Mouse (Mus musculus): ENCODE results near the gene Mrm2. TPM values are rescaled to one million over a fixed set of nuclear protein-coding genes. Genes with fewer than 3 reads are reported as not detected.
A peak's percentile ranks its signal among the peaks of the same experiment; 100 is the strongest.

The Mrm2 gene
- 18.6 and 23.5 TPM in 2 replicates for polyA plus RNA-seq (2015; fragmentation: Nextera tagmentation; extraction: Ambion mirVana)

- ATAC-seq, result peak; percentile 77
- H3K4me3 ChIP-seq (replicated peaks), result peak within 1 kb of the TSS; percentile 69
- peak within 1 kb of the TSS; percentile 75 for H3K9ac ChIP-seq (replicated peaks)
- peak within 1 kb of the TSS; percentile 86 for H3K4me2 ChIP-seq (replicated peaks)
- H3K36me3 ChIP-seq, result peaks cover 26% of the 10 kb centered on the region
- WGBS, result under 1% methylated on average over 39 of the region's 39 CpGs
- H3K9me3 ChIP-seq, result no peaks in the 10 kb centered on the region
- peaks cover 15% of the 10 kb centered on the region for H3K4me1 ChIP-seq (replicated peaks)
- H3K27ac ChIP-seq, result peak within 1 kb of the TSS; percentile 75
- H3K27me3 ChIP-seq, result no peaks in the 10 kb centered on the region
Measured at GRCm38 (mm10) chr5:140331615-140332512, at the start of gene Mrm2. TSS of gene Mrm2 (minus strand) at chr5:140331898.

DNA sequence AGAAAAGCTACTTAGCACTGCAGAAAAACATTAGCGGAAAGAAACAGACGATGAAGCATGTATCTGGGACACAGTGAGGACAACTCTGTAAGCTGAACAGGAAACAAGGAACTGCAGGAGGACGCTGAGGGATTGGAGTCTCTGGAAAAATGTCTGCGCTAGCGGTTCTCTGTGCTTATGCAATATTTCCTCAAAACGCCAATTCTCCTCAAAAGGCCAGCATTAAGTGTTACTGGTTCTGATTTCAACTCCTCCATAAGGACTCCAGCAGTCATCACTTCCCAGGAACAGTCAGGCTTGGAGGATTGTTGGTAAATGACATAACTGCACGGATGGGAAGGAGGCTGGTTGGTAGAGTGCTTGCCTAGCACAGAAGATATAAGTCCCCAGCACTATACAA is 49.5 kb upstream of the Mrm2 start:
- H3K9ac ChIP-seq (replicated peaks), result no peak overlapping the region
- H3K36me3 ChIP-seq, result no peaks in the 10 kb centered on the region
- no peak overlapping the region for H3K4me3 ChIP-seq (replicated peaks)
- H3K4me1 ChIP-seq (replicated peaks), result peaks cover 5% of the 10 kb centered on the region; the same call in 1 of the 2 replicates
- H3K27ac ChIP-seq, result no peak overlapping the region
- H3K4me2 ChIP-seq (replicated peaks), result no peak overlapping the region
- ATAC-seq, result no peak
- H3K27me3 ChIP-seq, result no peaks in the 10 kb centered on the region
- no peaks in the 10 kb centered on the region for H3K9me3 ChIP-seq
- 92% methylated on average over 7 of the region's 7 CpGs for WGBS

DNA sequence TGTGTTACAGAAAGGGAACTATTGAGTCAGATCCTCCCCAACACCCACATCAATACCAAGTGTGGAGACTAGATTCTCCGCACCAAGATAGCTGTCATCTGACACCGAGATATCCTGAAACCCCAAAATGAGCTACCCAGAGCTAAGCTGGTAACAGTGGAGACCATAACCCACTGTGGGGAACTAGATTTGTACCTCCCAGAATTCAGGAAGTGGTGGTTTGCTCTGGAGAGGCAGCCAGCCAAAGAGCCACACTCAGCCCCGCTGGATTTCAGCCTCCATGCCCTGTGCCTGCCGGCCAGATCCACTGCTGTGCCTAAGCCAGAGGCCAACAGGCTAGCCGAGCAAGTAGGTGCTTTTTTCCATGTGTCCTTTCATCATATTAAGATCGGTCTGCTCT is 47.6 kb upstream of the Mrm2 start:
- Histone ChIP-seq H3K4me3 (replicated peaks) (no peak overlapping the region), H3K9ac (replicated peaks) (no peak overlapping the region), H3K4me1 (replicated peaks) (peaks cover 8% of the 10 kb centered on the region; the same call in 1 of the 2 replicates), H3K9me3 (no peaks in the 10 kb centered on the region), H3K27ac (no peak overlapping the region), H3K4me2 (replicated peaks) (no peak overlapping the region), H3K27me3 (no peaks in the 10 kb centered on the region), H3K36me3 (no peaks in the 10 kb centered on the region)
- 79% methylated on average over 6 of the region's 6 CpGs for WGBS
- no peak for ATAC-seq

DNA sequence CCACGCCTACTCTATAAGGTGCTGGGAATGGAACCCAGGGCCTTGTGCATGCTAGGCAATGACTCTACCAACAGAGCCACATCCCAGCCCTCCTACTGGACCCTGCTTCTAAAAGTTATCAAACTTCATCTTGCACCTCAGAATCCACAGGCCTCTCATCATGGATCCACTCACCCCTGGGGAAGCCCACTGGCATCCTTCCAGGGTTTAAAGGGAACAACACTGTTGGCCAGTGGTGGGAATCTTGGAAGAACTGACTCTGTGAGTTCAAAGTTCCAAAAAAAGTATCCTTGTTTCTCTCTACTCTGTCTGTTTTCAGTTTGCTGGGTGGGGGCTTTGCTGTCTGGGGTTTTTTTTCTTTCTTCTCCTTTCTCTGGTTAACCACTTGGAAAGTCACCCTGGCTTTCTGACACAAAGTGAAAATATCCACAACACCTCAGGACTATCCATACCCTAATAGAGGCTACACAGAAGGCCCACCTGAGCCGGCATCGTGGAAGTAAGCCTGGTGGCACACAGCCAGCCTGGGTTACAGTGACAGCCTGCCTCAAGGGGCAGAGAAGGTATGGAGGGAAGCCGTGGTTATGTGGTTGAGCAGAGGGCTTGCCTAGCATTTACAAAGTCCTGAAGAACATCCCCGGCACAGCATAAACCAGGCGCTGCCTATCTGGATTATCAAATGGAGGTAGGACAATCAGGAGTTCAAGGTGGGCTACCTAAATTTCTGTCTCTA is 46.6 kb upstream of the Mrm2 start:
- no peaks in the 10 kb centered on the region for H3K9me3 ChIP-seq

DNA sequence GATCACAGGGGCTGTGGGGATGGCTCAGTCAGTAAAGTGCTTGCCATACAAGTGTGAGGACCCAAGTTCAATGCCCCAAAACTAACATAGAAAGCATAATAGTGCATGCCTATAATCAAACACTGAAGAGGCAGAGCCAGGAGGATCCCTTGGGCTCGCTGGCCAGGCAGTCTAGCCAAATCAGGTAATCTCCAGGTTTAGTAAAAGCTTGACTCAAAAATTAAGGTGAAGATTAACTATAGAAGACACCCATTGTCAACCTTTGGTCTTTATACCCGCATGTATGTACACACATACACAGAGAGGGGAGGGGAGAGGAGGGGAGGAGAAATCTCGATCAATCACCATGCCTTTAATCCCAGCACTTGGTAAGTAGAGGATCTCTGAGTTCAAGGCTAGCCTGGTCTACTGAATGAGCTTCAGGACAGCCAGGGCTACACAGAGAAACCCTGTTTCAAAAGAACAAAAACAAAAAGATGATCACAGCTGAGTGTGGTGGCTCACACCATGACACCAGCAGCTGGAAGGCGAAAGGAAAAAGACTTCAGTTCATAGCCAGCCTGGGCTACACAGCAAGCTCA is 43.6 kb upstream of the Mrm2 start:
- WGBS, result 84% methylated on average over 4 of the region's 4 CpGs
- Histone ChIP-seq H3K27me3 (no peaks in the 10 kb centered on the region), H3K9ac (replicated peaks) (no peak overlapping the region), H3K27ac (no peak overlapping the region), H3K4me1 (replicated peaks) (peaks cover 4% of the 10 kb centered on the region; the same call in 1 of the 2 replicates), H3K4me2 (replicated peaks) (no peak overlapping the region), H3K36me3 (no peaks in the 10 kb centered on the region), H3K4me3 (replicated peaks) (no peak overlapping the region), H3K9me3 (no peaks in the 10 kb centered on the region)
- ATAC-seq, result no peak

More for the DNA sequence above, 46.6 kb upstream of the Mrm2 start:
- no peak overlapping the region for H3K27ac ChIP-seq
- H3K27me3 ChIP-seq, result no peaks in the 10 kb centered on the region
- no peak overlapping the region for H3K4me3 ChIP-seq (replicated peaks)
- no peaks in the 10 kb centered on the region for H3K36me3 ChIP-seq
- H3K9ac ChIP-seq (replicated peaks), result no peak overlapping the region
- WGBS, result 93% methylated on average over 6 of the region's 6 CpGs
- no peak for ATAC-seq
- H3K4me2 ChIP-seq (replicated peaks), result no peak overlapping the region
- peaks cover 4% of the 10 kb centered on the region; the same call in 1 of the 2 replicates for H3K4me1 ChIP-seq (replicated peaks)

GRCm38 (mm10) chr5:140374226-140374625 is 42.5 kb upstream of the Mrm2 start:
- Histone ChIP-seq H3K4me1 (replicated peaks) (peaks cover 4% of the 10 kb centered on the region; the same call in 1 of the 2 replicates), H3K4me2 (replicated peaks) (no peak overlapping the region), H3K27ac (no peak overlapping the region), H3K36me3 (no peaks in the 10 kb centered on the region), H3K9me3 (no peaks in the 10 kb centered on the region), H3K27me3 (no peaks in the 10 kb centered on the region), H3K9ac (replicated peaks) (no peak overlapping the region), H3K4me3 (replicated peaks) (no peak overlapping the region)
- whole genome bisulfite sequencing, result 55% methylated on average over 3 of the region's 3 CpGs
- ATAC-seq, result no peak

GRCm38 (mm10) chr5:140373711-140374110 is 42.0 kb upstream of the Mrm2 start:
- Histone ChIP-seq H3K27ac (no peak overlapping the region), H3K36me3 (no peaks in the 10 kb centered on the region), H3K9ac (replicated peaks) (no peak overlapping the region), H3K4me1 (replicated peaks) (peaks cover 4% of the 10 kb centered on the region; the same call in 1 of the 2 replicates), H3K4me3 (replicated peaks) (no peak overlapping the region), H3K9me3 (no peaks in the 10 kb centered on the region), H3K4me2 (replicated peaks) (no peak overlapping the region), H3K27me3 (no peaks in the 10 kb centered on the region)
- no peak for ATAC-seq
- whole genome bisulfite sequencing, result 84% methylated on average over 2 of the region's 2 CpGs

DNA sequence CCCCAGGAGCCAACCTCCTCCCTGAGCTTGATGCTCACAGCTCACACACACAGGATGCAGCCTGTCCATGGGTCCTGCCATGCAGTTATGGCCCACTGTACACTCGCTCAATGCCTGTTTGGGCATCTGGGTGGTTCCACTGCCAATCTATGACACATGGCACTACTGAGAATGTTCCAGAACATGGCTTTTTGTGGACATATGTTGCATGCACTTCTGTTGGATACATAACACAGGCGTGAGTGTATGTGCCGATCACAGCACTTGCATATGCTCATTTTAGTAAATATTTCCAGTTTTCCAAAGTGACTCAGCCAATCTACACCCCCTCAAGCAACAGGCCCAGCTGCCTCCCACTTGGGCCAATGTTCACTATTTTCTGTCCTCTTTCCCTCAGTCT is 40.0 kb upstream of the Mrm2 start:
- H3K9me3 ChIP-seq, result no peaks in the 10 kb centered on the region
- no peak overlapping the region for H3K4me3 ChIP-seq (replicated peaks)
- ATAC-seq, result no peak
- peaks cover 4% of the 10 kb centered on the region; the same call in 1 of the 2 replicates for H3K4me1 ChIP-seq (replicated peaks)
- 94% methylated on average over 3 of the region's 3 CpGs for WGBS
- H3K36me3 ChIP-seq, result no peaks in the 10 kb centered on the region
- no peak overlapping the region for H3K9ac ChIP-seq (replicated peaks)
- H3K27me3 ChIP-seq, result no peaks in the 10 kb centered on the region
- no peak overlapping the region for H3K27ac ChIP-seq
- no peak overlapping the region for H3K4me2 ChIP-seq (replicated peaks)

DNA sequence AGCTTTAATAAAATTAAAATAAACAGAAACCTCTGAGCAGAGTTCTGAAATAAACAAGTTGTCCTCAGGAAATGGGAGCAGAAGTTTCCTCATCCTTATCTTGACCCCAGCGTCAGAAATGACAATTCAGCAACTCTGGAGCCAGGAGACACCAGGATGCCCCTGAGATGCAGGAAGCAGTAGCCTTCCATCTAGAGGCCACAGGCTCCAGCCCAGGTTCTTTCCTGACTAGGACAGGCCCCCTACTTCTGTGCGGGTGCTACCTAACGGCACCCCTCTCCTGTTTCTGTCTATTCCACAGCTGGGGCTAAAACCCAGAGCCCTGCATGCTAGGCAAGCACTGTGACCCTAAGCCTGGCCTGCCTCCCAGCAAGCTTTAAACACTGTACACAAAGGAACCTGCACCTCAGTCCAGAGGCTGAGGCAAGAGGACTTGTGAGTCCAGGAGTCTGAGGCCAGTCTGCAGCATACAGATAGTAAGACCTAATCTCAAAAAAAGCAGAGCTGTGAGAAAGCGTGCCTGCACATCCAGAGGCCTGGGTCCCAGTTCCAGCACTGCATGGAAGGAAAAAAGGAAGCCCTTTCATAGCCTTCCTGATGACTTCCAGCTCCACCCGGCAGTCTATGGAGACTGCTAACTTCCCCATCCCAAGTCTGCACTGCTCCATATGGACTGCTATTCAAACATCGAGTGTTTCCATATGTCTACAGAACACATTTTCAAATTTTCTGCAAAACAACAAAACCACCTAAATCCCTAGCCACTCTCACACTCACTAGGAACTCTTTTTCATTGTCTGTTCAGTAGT is 39.0 kb upstream of the Mrm2 start:
- 89% methylated on average over 6 of the region's 6 CpGs for WGBS
- Histone ChIP-seq H3K9ac (replicated peaks) (no peak overlapping the region), H3K27ac (no peak overlapping the region), H3K4me3 (replicated peaks) (no peak overlapping the region), H3K4me2 (replicated peaks) (no peak overlapping the region), H3K27me3 (no peaks in the 10 kb centered on the region), H3K36me3 (no peaks in the 10 kb centered on the region), H3K4me1 (replicated peaks) (peaks cover 4% of the 10 kb centered on the region; the same call in 1 of the 2 replicates), H3K9me3 (no peaks in the 10 kb centered on the region)
- ATAC-seq, result no peak

GRCm38 (mm10) chr5:140369466-140369865 is 37.8 kb upstream of the Mrm2 start:
- H3K4me3 ChIP-seq (replicated peaks), result no peak overlapping the region
- no peak overlapping the region for H3K4me2 ChIP-seq (replicated peaks)
- no peaks in the 10 kb centered on the region; the same call in 1 of the 2 replicates for H3K9me3 ChIP-seq
- no peaks in the 10 kb centered on the region for H3K36me3 ChIP-seq
- no peaks in the 10 kb centered on the region for H3K27me3 ChIP-seq
- no peak for ATAC-seq
- no peak overlapping the region for H3K9ac ChIP-seq (replicated peaks)
- H3K27ac ChIP-seq, result no peak overlapping the region
- H3K4me1 ChIP-seq (replicated peaks), result peaks cover 3% of the 10 kb centered on the region; the same call in 1 of the 2 replicates
- 95% methylated on average over 2 of the region's 2 CpGs for WGBS

- no peak overlapping the region for H3K9ac ChIP-seq (replicated peaks)
- no peaks in the 10 kb centered on the region; the same call in 1 of the 2 replicates for H3K9me3 ChIP-seq
- H3K4me1 ChIP-seq (replicated peaks), result no peaks in the 10 kb centered on the region
- no peak for ATAC-seq
- H3K4me3 ChIP-seq (replicated peaks), result no peak overlapping the region
- H3K27ac ChIP-seq, result no peak overlapping the region
- 90% methylated on average over 4 of the region's 4 CpGs for WGBS
- H3K36me3 ChIP-seq, result no peaks in the 10 kb centered on the region
- H3K4me2 ChIP-seq (replicated peaks), result no peak overlapping the region
- H3K27me3 ChIP-seq, result no peaks in the 10 kb centered on the region
Measured at GRCm38 (mm10) chr5:140368926-140369325, 37.2 kb upstream of the Mrm2 start.

Measured in midbrain, embryonic 13.5 days (tissue).